Comparison of ENCODE assay signal across 17 mouse cellular contexts in the genomic region with DNA sequence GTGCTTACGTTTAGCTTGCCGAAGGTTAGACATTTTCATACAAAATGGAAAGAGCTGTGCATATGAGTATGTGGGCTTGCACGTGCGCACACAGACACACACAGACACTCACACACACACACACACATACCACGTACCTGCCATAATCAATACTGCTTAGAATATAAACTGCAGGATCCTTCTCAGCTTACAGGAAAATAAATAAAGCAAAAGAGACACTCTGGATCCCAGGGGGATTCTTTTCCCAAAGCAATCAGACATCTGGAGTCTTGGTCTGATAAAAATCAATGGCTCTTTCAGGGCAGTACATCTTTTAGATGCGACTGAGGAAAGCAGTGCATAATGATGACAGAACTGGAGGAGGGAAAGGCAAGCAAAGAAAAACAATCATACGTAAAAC. TPM values are rescaled to one million over a fixed set of nuclear protein-coding genes. Genes with fewer than 3 reads are reported as not detected.
A peak's percentile ranks its signal among the peaks of the same experiment; 100 is the strongest.
DNase-seq lines count a peak whose midpoint lies in the region; ATAC-seq and TF ChIP-seq lines count a peak whose summit lies in the region.
"Had no signal": no experiment of that assay in that cellular context is flagged by ENCODE, and none has a peak within 500 bp of the region (broad histone marks: within the 10 kb centered on the region; RNA-seq: fewer than 3 reads in every experiment).

No protein-coding gene starts in this region.

- peaks cover 54% of the 10 kb centered on the region for H3K4me1 ChIP-seq in midbrain, embryonic 10.5 days
- peaks cover 5% of the 10 kb centered on the region; the same call in 1 of the 2 replicates for H3K4me1 ChIP-seq in midbrain, embryonic 16.5 days (ENCODE audit: control insufficient read depth, insufficient read depth, low read length)
- H3K4me1 ChIP-seq in hindbrain, embryonic 10.5 days (replicated peaks): peaks cover 49% of the 10 kb centered on the region
- H3K4me1 ChIP-seq in hindbrain, postnatal 0 days (ENCODE audit: insufficient read depth, low read length): no peaks in the 10 kb centered on the region
- H3K4me1 ChIP-seq in neural tube, embryonic 14.5 days (ENCODE audit: control insufficient read depth, insufficient read depth, low read length): no peaks in the 10 kb centered on the region
- H3K4me1 ChIP-seq: liver, embryonic 15.5 days; megakaryocyte, embryonic 14.5 days had no signal

- DNase-seq in midbrain, embryonic 10.5 days (ENCODE audit: low spot score): no peak
- peak; percentile 5 for DNase-seq in hindbrain, embryonic 10.5 days (ENCODE audit: low spot score)
- peak; percentile 28 for DNase-seq in hindbrain, postnatal 0 days (ENCODE audit: low spot score)
- no peak for DNase-seq in urinary bladder, postnatal 25 days (ENCODE audit: low spot score)
- no peak for DNase-seq in left cerebral cortex, postnatal 4 days
- DNase-seq: adrenal gland, postnatal 25 days; cerebellum, adult 9-11 months; kidney, adult 9 months; lung, postnatal 10 days; right cerebral cortex, adult 18-20 months; spleen, adult 18-20 months had no signal

- H3K27ac ChIP-seq in midbrain, embryonic 10.5 days (replicated peaks): peak overlapping the region; percentile 42; the same call in 1 of the 2 replicates
- no peak overlapping the region for H3K27ac ChIP-seq in midbrain, embryonic 16.5 days (ENCODE audit: low read length)
- H3K27ac ChIP-seq in hindbrain, embryonic 10.5 days: peak overlapping the region; percentile 1; the same call in 1 of the 2 replicates
- no peak overlapping the region for H3K27ac ChIP-seq in hindbrain, postnatal 0 days
- no peak overlapping the region for H3K27ac ChIP-seq in neural tube, embryonic 14.5 days (ENCODE audit: low read depth, low read length)
- H3K27ac ChIP-seq: heart, embryonic 15.5 days; limb, embryonic 13.5 days; liver, embryonic 15.5 days had no signal

- 73% methylated on average over 7 of the region's 7 CpGs for WGBS in midbrain, embryonic 10.5 days
- WGBS in midbrain, embryonic 16.5 days: 60% methylated on average over 7 of the region's 7 CpGs
- WGBS in hindbrain, embryonic 10.5 days: 68% methylated on average over 7 of the region's 7 CpGs
- WGBS in hindbrain, postnatal 0 days: 66% methylated on average over 7 of the region's 7 CpGs
- 49% methylated on average over 7 of the region's 7 CpGs for WGBS in neural tube, embryonic 14.5 days

- no peak overlapping the region for H3K4me3 ChIP-seq in midbrain, embryonic 10.5 days
- H3K4me3 ChIP-seq in midbrain, embryonic 16.5 days (ENCODE audit: low read depth, low read length): no peak overlapping the region
- H3K4me3 ChIP-seq in hindbrain, embryonic 10.5 days: no peak overlapping the region
- H3K4me3 ChIP-seq in hindbrain, postnatal 0 days (ENCODE audit: low read length): no peak overlapping the region
- H3K4me3 ChIP-seq in neural tube, embryonic 14.5 days (ENCODE audit: low read depth, low read length): no peak overlapping the region
- H3K4me3 ChIP-seq: heart, embryonic 15.5 days; limb, embryonic 13.5 days; liver, embryonic 15.5 days; megakaryocyte, embryonic 14.5 days had no signal

- TF ChIP-seq CTCF in hindbrain, postnatal 0 days (IDR thresholded peaks at IDR 0.05; ENCODE audit: low read depth): no peak

- no peak for ATAC-seq in midbrain, embryonic 16.5 days
- ATAC-seq in hindbrain, postnatal 0 days: no peak
- ATAC-seq in neural tube, embryonic 14.5 days (ENCODE audit: low read depth): peak; percentile 59; the same call in 1 of the 2 replicates

- no peaks in the 10 kb centered on the region for H3K9me3 ChIP-seq in midbrain, embryonic 10.5 days (replicated peaks)
- H3K9me3 ChIP-seq in midbrain, embryonic 16.5 days (replicated peaks; ENCODE audit: control insufficient read depth, low read length, poor library complexity, severe bottlenecking): no peaks in the 10 kb centered on the region
- no peaks in the 10 kb centered on the region for H3K9me3 ChIP-seq in hindbrain, embryonic 10.5 days
- H3K9me3 ChIP-seq in hindbrain, postnatal 0 days (ENCODE audit: low read length): no peaks in the 10 kb centered on the region
- no peaks in the 10 kb centered on the region for H3K9me3 ChIP-seq in neural tube, embryonic 14.5 days (ENCODE audit: control insufficient read depth, low read length)
- H3K9me3 ChIP-seq: heart, embryonic 15.5 days; limb, embryonic 13.5 days; liver, embryonic 15.5 days; megakaryocyte, embryonic 14.5 days had no signal

- peaks cover 9% of the 10 kb centered on the region; the same call in 1 of the 2 replicates for H3K27me3 ChIP-seq in midbrain, embryonic 10.5 days (ENCODE audit: low read depth, poor library complexity, severe bottlenecking)
- H3K27me3 ChIP-seq in midbrain, embryonic 16.5 days (ENCODE audit: control insufficient read depth, insufficient read depth, low read depth, low read length): no peaks in the 10 kb centered on the region
- no peaks in the 10 kb centered on the region for H3K27me3 ChIP-seq in hindbrain, embryonic 10.5 days (ENCODE audit: insufficient read depth, poor library complexity, severe bottlenecking)
- H3K27me3 ChIP-seq in hindbrain, postnatal 0 days (ENCODE audit: insufficient read depth, low read length): no peaks in the 10 kb centered on the region
- H3K27me3 ChIP-seq in neural tube, embryonic 14.5 days (ENCODE audit: control insufficient read depth, insufficient read depth, low read length): no peaks in the 10 kb centered on the region

- intact Hi-C loops in left cerebral cortex, postnatal 4 days (cut with DNase I): no loop called here

- no peak overlapping the region for H3K4me2 ChIP-seq in midbrain, embryonic 16.5 days (ENCODE audit: low read length)
- no peak overlapping the region for H3K4me2 ChIP-seq in hindbrain, postnatal 0 days (ENCODE audit: low read depth, low read length)
- no peak overlapping the region for H3K4me2 ChIP-seq in neural tube, embryonic 14.5 days (ENCODE audit: low read depth, low read length)
- H3K4me2 ChIP-seq: heart, embryonic 15.5 days; limb, embryonic 13.5 days; liver, embryonic 15.5 days had no signal

- no peaks in the 10 kb centered on the region for H3K36me3 ChIP-seq in midbrain, embryonic 10.5 days
- no peaks in the 10 kb centered on the region for H3K36me3 ChIP-seq in midbrain, embryonic 16.5 days (ENCODE audit: control insufficient read depth, insufficient read depth, low read length)
- H3K36me3 ChIP-seq in hindbrain, embryonic 10.5 days: no peaks in the 10 kb centered on the region
- H3K36me3 ChIP-seq in hindbrain, postnatal 0 days (ENCODE audit: insufficient read depth, low read length): no peaks in the 10 kb centered on the region
- no peaks in the 10 kb centered on the region for H3K36me3 ChIP-seq in neural tube, embryonic 14.5 days (ENCODE audit: control insufficient read depth, insufficient read depth, low read length)
- H3K36me3 ChIP-seq: heart, embryonic 15.5 days; limb, embryonic 13.5 days; liver, embryonic 15.5 days had no signal

- no peak overlapping the region for H3K9ac ChIP-seq in midbrain, embryonic 16.5 days (ENCODE audit: low read depth, low read length)
- no peak overlapping the region for H3K9ac ChIP-seq in hindbrain, postnatal 0 days (replicated peaks; ENCODE audit: low read length)
- H3K9ac ChIP-seq in neural tube, embryonic 14.5 days (replicated peaks; ENCODE audit: low read depth, low read length): no peak overlapping the region
- H3K9ac ChIP-seq: heart, embryonic 15.5 days; limb, embryonic 13.5 days; liver, embryonic 15.5 days had no signal

RNA-seq across cellular contexts. Expression of a gene that starts 6.4 kb away (rescaled TPM):
- 86.6 and 92.7 TPM in 2 replicates for polyA plus RNA-seq in midbrain, embryonic 10.5 days (2016; fragmentation: Nextera tagmentation; extraction: Ambion mirVana)
- polyA plus RNA-seq in midbrain, embryonic 16.5 days (2015; fragmentation: Nextera tagmentation; extraction: Ambion mirVana): 127 and 171 TPM in 2 replicates
- 90.9 and 110 TPM in 2 replicates for polyA plus RNA-seq in hindbrain, embryonic 10.5 days (2016; fragmentation: Nextera tagmentation; extraction: Ambion mirVana)
- total RNA-seq in hindbrain, postnatal 0 days (2014; rRNA removed): 71.5 and 77.7 TPM in 2 replicates
- 101 and 104 TPM in 2 replicates for polyA plus RNA-seq in hindbrain, postnatal 0 days (2015; fragmentation: Nextera tagmentation; extraction: Ambion mirVana)
- polyA plus RNA-seq in neural tube, embryonic 14.5 days (2014; fragmentation: Nextera tagmentation; extraction: Ambion mirVana): 74.2 and 84.9 TPM in 2 replicates
- total RNA-seq in left cerebral cortex, postnatal 4 days (2021): 100 to 1,000 TPM; 175 to 182 TPM

Comparison
In these comparisons a context has a peak if more than half of its experiments do, and no peak if none do; other contexts are left out.
1. H3K27ac ChIP-seq: peak in midbrain, embryonic 10.5 days (single experiment) and hindbrain, embryonic 10.5 days (single experiment); none in midbrain, embryonic 16.5 days (single experiment), hindbrain, postnatal 0 days (single experiment) and neural tube, embryonic 14.5 days (single experiment).
2. DNase-seq: peak in hindbrain, embryonic 10.5 days (single experiment) and hindbrain, postnatal 0 days (single experiment); none in midbrain, embryonic 10.5 days (single experiment), urinary bladder, postnatal 25 days (single experiment) and left cerebral cortex, postnatal 4 days (single experiment).